Mouse (Mus musculus) neural tube, embryonic 11.5 days (tissue): ENCODE measurements at regions not wholly inside any gene's neighbourhood (a gene's known extent, or its start where the extent isn't known, plus 50 kb on each side); places are given as distances from the start of the nearest gene placed in this dataset.
A peak's percentile ranks its signal among the peaks of the same experiment; 100 is the strongest.

Source experiments
- ATAC-seq: fragments of 200-750 bp; cut with Nextera tagmentation; 2 replicates; pipeline ENCODE4 v1.8.0; 2017; ENCODE audit warnings: moderate number of reproducible peaks, mild to moderate bottlenecking, moderate TSS enrichment, moderate library complexity; ENCODE audit not compliant: insufficient read depth, low FRiP score, low TSS enrichment
- DNase-seq: peaks from one replicate; pipeline ENCODE4 v3.0.0-alpha.2; 2015; ENCODE audit warnings: low spot score
- H3K27ac ChIP-seq: fragments of 300-500 bp; sonication (generic); 2 replicates; pipeline ENCODE4 v1.5.1; 2014; ENCODE audit warnings: low read depth, mild to moderate bottlenecking, low read length
- H3K27me3 ChIP-seq: fragments of 300-500 bp; sonication (generic); 2 replicates; pipeline ENCODE4 v1.6.1; 2014; ENCODE audit warnings: mild to moderate bottlenecking, low read length, mixed read lengths; ENCODE audit not compliant: control insufficient read depth, insufficient read depth
- H3K36me3 ChIP-seq: fragments of 300-500 bp; sonication (generic); 2 replicates; pipeline ENCODE4 v1.6.1; 2014; ENCODE audit warnings: mild to moderate bottlenecking, low read length, moderate library complexity, mixed read lengths; ENCODE audit not compliant: control insufficient read depth, insufficient read depth
- H3K4me1 ChIP-seq: fragments of 300-500 bp; sonication (generic); 2 replicates; pipeline ENCODE4 v1.6.1; 2014; ENCODE audit warnings: low read length, mixed read lengths; ENCODE audit not compliant: control insufficient read depth, insufficient read depth
- H3K4me2 ChIP-seq: fragments of 300-500 bp; sonication (generic); 2 replicates; pipeline ENCODE4 v1.6.1; 2014; ENCODE audit warnings: low read depth, mild to moderate bottlenecking, moderate library complexity
- H3K4me3 ChIP-seq: fragments of 300-500 bp; sonication (generic); 2 replicates; pipeline ENCODE4 v1.5.1; 2014; ENCODE audit warnings: low read depth, low read length
- H3K9ac ChIP-seq: fragments of 300-500 bp; sonication (generic); 2 replicates; pipeline ENCODE4 v1.6.1; 2014; ENCODE audit warnings: mild to moderate bottlenecking, low read length
- H3K9me3 ChIP-seq: fragments of 300-500 bp; sonication (generic); 2 replicates; pipeline ENCODE4 v1.6.1; 2016; ENCODE audit warnings: low read length; ENCODE audit not compliant: control insufficient read depth
- WGBS: fragments of 180-500 bp; shearing (Covaris S2); extraction: QIAGEN DNeasy Blood & Tissue Kit; methylation state at CpG from one replicate; pipeline ENCODE4 v1.1.7; 2014; 5-methylcytosine and 5-hydroxymethylcytosine counted together

DNA sequence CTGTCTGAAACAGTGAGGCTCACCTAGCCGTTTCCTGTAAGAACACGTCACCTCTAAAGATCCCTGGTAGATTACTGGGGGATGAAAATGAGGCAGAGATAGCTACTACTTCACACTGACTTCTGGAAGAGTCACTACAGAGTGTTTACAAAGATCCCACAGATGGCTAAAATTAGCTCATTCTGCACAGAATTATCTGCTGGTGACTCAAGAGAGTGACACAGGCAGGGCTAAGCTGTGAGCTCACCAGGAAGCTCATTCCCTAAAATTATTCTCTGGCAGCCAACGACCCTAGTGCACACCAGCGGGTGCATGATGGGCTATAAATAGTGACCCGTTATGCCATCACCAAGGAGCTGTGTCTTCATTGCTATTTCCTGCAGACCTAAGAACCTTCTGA lies 53.2 kb upstream of the Ddah1 start:
- Histone ChIP-seq H3K4me3 (no peak overlapping the region), H3K27me3 (no peaks in the 10 kb centered on the region), H3K9ac (no peak overlapping the region), H3K9me3 (no peaks in the 10 kb centered on the region), H3K27ac (no peak overlapping the region), H3K4me1 (peaks cover 6% of the 10 kb centered on the region; the same call in 1 of the 2 replicates), H3K4me2 (no peak overlapping the region), H3K36me3 (no peaks in the 10 kb centered on the region)
- DNase-seq (no peak), ATAC-seq (no peak)
- 73% methylated on average over 5 of the region's 5 CpGs for WGBS

DNA sequence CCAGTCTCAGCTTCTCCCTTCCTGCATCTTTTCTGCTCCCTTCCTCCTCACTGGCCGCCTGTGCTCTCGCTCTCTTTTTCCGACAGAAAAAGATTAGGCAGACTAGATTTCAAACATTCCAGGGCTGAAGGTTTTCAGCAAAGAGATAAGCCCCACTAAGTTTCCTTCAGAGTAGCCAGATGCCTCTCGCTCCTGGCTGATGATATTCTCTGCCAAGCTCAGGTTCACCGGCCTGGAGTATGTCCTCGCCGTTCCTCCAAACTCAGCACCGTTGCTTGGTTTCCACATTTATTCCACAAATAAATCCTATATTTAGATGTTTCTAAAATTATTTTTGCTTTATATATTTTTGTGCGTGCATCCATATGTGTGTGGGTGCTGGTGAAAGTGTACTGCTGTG lies 54.3 kb upstream of the Ccn1 start:
- no peak for DNase-seq
- no peak overlapping the region for H3K27ac ChIP-seq
- WGBS, result 77% methylated on average over 9 of the region's 9 CpGs

DNA sequence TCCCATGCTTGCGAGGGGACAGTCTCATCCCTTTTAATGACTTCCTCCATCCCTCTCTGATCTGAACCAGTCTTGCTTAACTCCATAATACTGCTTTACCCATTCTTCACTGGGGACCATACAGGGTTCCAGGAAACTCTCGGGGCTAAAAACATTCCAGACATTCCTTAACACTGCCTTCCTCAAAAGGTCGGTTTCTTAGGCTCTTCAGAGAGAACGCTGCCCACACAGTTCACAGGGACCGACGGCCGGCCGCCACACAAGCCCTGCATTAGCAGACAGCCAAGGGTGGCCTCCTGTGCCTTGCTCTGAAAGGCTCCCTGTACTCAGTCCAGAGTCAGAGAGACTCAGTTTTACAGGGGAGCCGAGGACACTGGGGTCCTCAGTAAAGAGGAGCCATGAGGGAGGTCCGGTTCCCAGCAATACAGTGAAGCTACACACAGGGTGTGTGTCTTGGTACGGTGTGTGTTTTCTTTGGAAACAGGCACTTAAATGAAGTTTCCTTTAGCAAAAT lies 53.7 kb upstream of the Ccn1 start:
- Histone ChIP-seq H3K27me3 (no peaks in the 10 kb centered on the region), H3K9me3 (no peaks in the 10 kb centered on the region), H3K36me3 (no peaks in the 10 kb centered on the region), H3K4me2 (no peak overlapping the region), H3K27ac (0 out of 2 replicates have a peak overlapping the region, but pooled peaks have one; percentile 44), H3K4me1 (peaks cover 6% of the 10 kb centered on the region; the same call in 1 of the 2 replicates), H3K4me3 (no peak overlapping the region), H3K9ac (peak overlapping the region; percentile 35; the same call in 1 of the 2 replicates)
- DNase-seq, result peak; percentile 33
- ATAC-seq, result peak; percentile 35; the same call in 1 of the 2 replicates
- 11% methylated on average over 11 of the region's 11 CpGs for WGBS

More for the DNA sequence above, 54.3 kb upstream of the Ccn1 start:
- H3K4me3 ChIP-seq, result no peak overlapping the region
- no peaks in the 10 kb centered on the region for H3K27me3 ChIP-seq
- no peaks in the 10 kb centered on the region for H3K36me3 ChIP-seq
- ATAC-seq, result no peak
- no peaks in the 10 kb centered on the region for H3K9me3 ChIP-seq
- H3K9ac ChIP-seq, result no peak overlapping the region
- H3K4me2 ChIP-seq, result no peak overlapping the region
- H3K4me1 ChIP-seq, result peaks cover 6% of the 10 kb centered on the region; the same call in 1 of the 2 replicates

DNA sequence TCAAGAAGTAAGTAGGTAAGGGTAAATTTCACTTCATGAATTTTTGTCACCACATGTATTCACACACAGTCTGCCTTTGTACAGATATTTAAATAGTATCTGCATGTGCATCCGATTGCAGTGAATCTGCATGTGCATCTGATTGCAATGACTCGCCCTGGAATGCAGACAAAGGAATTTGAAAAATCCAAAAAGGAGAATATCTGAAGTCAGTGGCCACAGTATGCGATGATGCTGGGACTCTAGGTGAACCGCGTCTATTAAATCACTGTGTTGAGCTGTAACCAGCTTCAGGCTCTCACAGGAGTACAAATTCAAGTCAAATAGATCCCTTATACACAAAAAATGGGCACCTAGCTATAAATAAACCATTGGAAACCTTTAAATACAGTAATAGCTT lies 53.0 kb upstream of the Ccn1 start:
- no peak overlapping the region for H3K9ac ChIP-seq
- 69% methylated on average over 5 of the region's 5 CpGs for WGBS
- peaks cover 6% of the 10 kb centered on the region; the same call in 1 of the 2 replicates for H3K4me1 ChIP-seq
- H3K27me3 ChIP-seq, result no peaks in the 10 kb centered on the region
- H3K9me3 ChIP-seq, result no peaks in the 10 kb centered on the region
- H3K27ac ChIP-seq, result no peak overlapping the region
- no peaks in the 10 kb centered on the region for H3K36me3 ChIP-seq
- no peak for DNase-seq
- no peak overlapping the region for H3K4me2 ChIP-seq
- H3K4me3 ChIP-seq, result no peak overlapping the region
- no peak for ATAC-seq

DNA sequence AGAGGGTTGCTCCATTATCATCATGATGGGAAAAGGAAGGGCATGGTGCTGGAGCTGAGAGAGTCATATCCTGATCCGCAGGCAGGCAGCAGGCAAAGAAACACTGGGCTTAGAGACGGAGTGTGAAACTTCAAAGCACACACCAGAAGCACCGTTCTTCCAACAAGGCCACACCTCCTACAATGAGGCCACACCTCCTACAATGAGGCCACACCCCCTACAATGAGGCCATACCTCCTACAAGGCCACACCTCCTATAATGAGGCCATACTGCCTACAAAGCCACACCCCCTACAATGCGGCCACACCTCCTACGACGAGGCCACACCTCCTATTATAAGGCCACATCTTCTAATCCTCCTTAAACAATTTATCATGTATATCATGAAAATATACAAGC lies 52.2 kb upstream of the Ccn1 start:
- H3K36me3 ChIP-seq, result no peaks in the 10 kb centered on the region
- no peak overlapping the region for H3K9ac ChIP-seq
- no peak for DNase-seq
- H3K27me3 ChIP-seq, result no peaks in the 10 kb centered on the region
- no peak for ATAC-seq
- H3K4me1 ChIP-seq, result peaks cover 6% of the 10 kb centered on the region; the same call in 1 of the 2 replicates
- no peak overlapping the region for H3K4me2 ChIP-seq
- H3K27ac ChIP-seq, result no peak overlapping the region
- H3K4me3 ChIP-seq, result no peak overlapping the region
- no peaks in the 10 kb centered on the region for H3K9me3 ChIP-seq
- 81% methylated on average over 6 of the region's 6 CpGs for WGBS
